Mouse (Mus musculus): ENCODE results near the gene Olfr172. TPM values are rescaled to one million over a fixed set of nuclear protein-coding genes. Genes with fewer than 3 reads are reported as not detected.
A peak's percentile ranks its signal among the peaks of the same experiment; 100 is the strongest.

Olfr172 gene
- polyA plus RNA-seq, 1 experiment = not detected

GRCm38 (mm10) chr16:58728176-58728671, 34.8 kb downstream of the Olfr172 start:
- TF ChIP-seq CTCF (IDR thresholded peaks at IDR 0.05; ENCODE audit: control insufficient read depth, insufficient read depth, insufficient replicate concordance, low read depth, low read length) = no peak
- Histone ChIP-seq H3K4me3 (ENCODE audit: control insufficient read depth, low read depth, low read length) (peak overlapping the region; percentile 94), H3K36me3 (ENCODE audit: control insufficient read depth, insufficient read depth, low read length) (no peaks in the 10 kb centered on the region), H3K4me1 (ENCODE audit: control insufficient read depth, insufficient read depth, low read length) (no peaks in the 10 kb centered on the region), H3K27ac (ENCODE audit: control insufficient read depth, insufficient read depth, low read depth, low read length) (peak overlapping the region; percentile 84), H3K27me3 (ENCODE audit: control insufficient read depth, insufficient read depth, low read length) (no peaks in the 10 kb centered on the region)

GRCm38 (mm10) chr16:58727477-58728131, 35.4 kb downstream of the Olfr172 start, which contains the start of gene Cldnd1:
Gene Cldnd1, plus strand, starts transcription at chr16:58727910.
- H3K27ac ChIP-seq (ENCODE audit: control insufficient read depth, insufficient read depth, low read depth, low read length) = peak within 1 kb of the TSS; percentile 84
- TF ChIP-seq POLR2A (IDR thresholded peaks at IDR 0.05; ENCODE audit: control insufficient read depth, low read depth, low read length) (peak; percentile 54; the same call in 1 of the 2 replicates), CTCF (IDR thresholded peaks at IDR 0.05; ENCODE audit: control insufficient read depth, insufficient read depth, insufficient replicate concordance, low read depth, low read length) (no peak)
- H3K4me3 ChIP-seq (ENCODE audit: control insufficient read depth, low read depth, low read length) = peak within 1 kb of the TSS; percentile 94
- no peaks in the 10 kb centered on the region for H3K36me3 ChIP-seq (ENCODE audit: control insufficient read depth, insufficient read depth, low read length)
- no peaks in the 10 kb centered on the region for H3K27me3 ChIP-seq (ENCODE audit: control insufficient read depth, insufficient read depth, low read length)
- H3K4me1 ChIP-seq (ENCODE audit: control insufficient read depth, insufficient read depth, low read length) = no peaks in the 10 kb centered on the region

- TF ChIP-seq CTCF (IDR thresholded peaks at IDR 0.05; ENCODE audit: control insufficient read depth, insufficient read depth, insufficient replicate concordance, low read depth, low read length) (no peak), POLR2A (IDR thresholded peaks at IDR 0.05; ENCODE audit: control insufficient read depth, low read depth, low read length) (no peak)
- Histone ChIP-seq H3K27ac (ENCODE audit: control insufficient read depth, insufficient read depth, low read depth, low read length) (no peak overlapping the region), H3K4me1 (ENCODE audit: control insufficient read depth, insufficient read depth, low read length) (no peaks in the 10 kb centered on the region), H3K27me3 (ENCODE audit: control insufficient read depth, insufficient read depth, low read length) (no peaks in the 10 kb centered on the region), H3K36me3 (ENCODE audit: control insufficient read depth, insufficient read depth, low read length) (no peaks in the 10 kb centered on the region), H3K4me3 (ENCODE audit: control insufficient read depth, low read depth, low read length) (peak overlapping the region; percentile 77; the same call in 1 of the 2 replicates)
Observed at GRCm38 (mm10) chr16:58726680-58727476, 36.1 kb downstream of the Olfr172 start.

- Histone ChIP-seq H3K27me3 (ENCODE audit: control insufficient read depth, insufficient read depth, low read length) (0 out of 2 replicates have a peak, but pooled peaks cover 2% of the 10 kb centered on the region), H3K27ac (ENCODE audit: control insufficient read depth, insufficient read depth, low read depth, low read length) (no peak overlapping the region), H3K4me3 (ENCODE audit: control insufficient read depth, low read depth, low read length) (no peak overlapping the region), H3K4me1 (ENCODE audit: control insufficient read depth, insufficient read depth, low read length) (no peaks in the 10 kb centered on the region; the same call in 1 of the 2 replicates), H3K36me3 (ENCODE audit: control insufficient read depth, insufficient read depth, low read length) (no peaks in the 10 kb centered on the region)
- no peak for TF ChIP-seq POLR2A (IDR thresholded peaks at IDR 0.05; ENCODE audit: control insufficient read depth, low read depth, low read length)
- no peak for TF ChIP-seq CTCF (IDR thresholded peaks at IDR 0.05; ENCODE audit: control insufficient read depth, insufficient read depth, insufficient replicate concordance, low read depth, low read length)
Observed at GRCm38 (mm10) chr16:58722292-58722691, 40.7 kb downstream of the Olfr172 start.

GRCm38 (mm10) chr16:58718666-58719120, 44.3 kb downstream of the Olfr172 start, which contains the start of gene Gpr15:
Gene Gpr15, minus strand, starts transcription at chr16:58719070.
- H3K4me3 ChIP-seq (ENCODE audit: control insufficient read depth, low read depth, low read length) = peak within 1 kb of the TSS; percentile 90
- no peak within 1 kb of the TSS for H3K27ac ChIP-seq (ENCODE audit: control insufficient read depth, insufficient read depth, low read depth, low read length)
- no peaks in the 10 kb centered on the region; the same call in 1 of the 2 replicates for H3K4me1 ChIP-seq (ENCODE audit: control insufficient read depth, insufficient read depth, low read length)
- no peaks in the 10 kb centered on the region for H3K36me3 ChIP-seq (ENCODE audit: control insufficient read depth, insufficient read depth, low read length)
- TF ChIP-seq CTCF (IDR thresholded peaks at IDR 0.05; ENCODE audit: control insufficient read depth, insufficient read depth, insufficient replicate concordance, low read depth, low read length) (no peak), POLR2A (IDR thresholded peaks at IDR 0.05; ENCODE audit: control insufficient read depth, low read depth, low read length) (no peak)
- H3K27me3 ChIP-seq (ENCODE audit: control insufficient read depth, insufficient read depth, low read length) = 0 out of 2 replicates have a peak, but pooled peaks cover 2% of the 10 kb centered on the region

- H3K27ac ChIP-seq (ENCODE audit: control insufficient read depth, insufficient read depth, low read depth, low read length) = no peak overlapping the region
- no peaks in the 10 kb centered on the region; the same call in 1 of the 2 replicates for H3K4me1 ChIP-seq (ENCODE audit: control insufficient read depth, insufficient read depth, low read length)
- H3K27me3 ChIP-seq (ENCODE audit: control insufficient read depth, insufficient read depth, low read length) = 0 out of 2 replicates have a peak, but pooled peaks cover 2% of the 10 kb centered on the region
- TF ChIP-seq CTCF (IDR thresholded peaks at IDR 0.05; ENCODE audit: control insufficient read depth, insufficient read depth, insufficient replicate concordance, low read depth, low read length) = no peak
- TF ChIP-seq POLR2A (IDR thresholded peaks at IDR 0.05; ENCODE audit: control insufficient read depth, low read depth, low read length) = no peak
- no peaks in the 10 kb centered on the region for H3K36me3 ChIP-seq (ENCODE audit: control insufficient read depth, insufficient read depth, low read length)
- H3K4me3 ChIP-seq (ENCODE audit: control insufficient read depth, low read depth, low read length) = peak overlapping the region; percentile 16; the same call in 1 of the 2 replicates
Observed at GRCm38 (mm10) chr16:58715018-58715417, 48.0 kb downstream of the Olfr172 start.

GRCm38 (mm10) chr16:58713128-58713527, 49.8 kb downstream of the Olfr172 start:
- TF ChIP-seq CTCF (IDR thresholded peaks at IDR 0.05; ENCODE audit: control insufficient read depth, insufficient read depth, insufficient replicate concordance, low read depth, low read length) (no peak), POLR2A (IDR thresholded peaks at IDR 0.05; ENCODE audit: control insufficient read depth, low read depth, low read length) (no peak)
- H3K4me3 ChIP-seq (ENCODE audit: control insufficient read depth, low read depth, low read length) = no peak overlapping the region
- H3K27ac ChIP-seq (ENCODE audit: control insufficient read depth, insufficient read depth, low read depth, low read length) = no peak overlapping the region
- no peaks in the 10 kb centered on the region for H3K27me3 ChIP-seq (ENCODE audit: control insufficient read depth, insufficient read depth, low read length)
- no peaks in the 10 kb centered on the region; the same call in 1 of the 2 replicates for H3K4me1 ChIP-seq (ENCODE audit: control insufficient read depth, insufficient read depth, low read length)
- H3K36me3 ChIP-seq (ENCODE audit: control insufficient read depth, insufficient read depth, low read length) = no peaks in the 10 kb centered on the region
